Mouse (Mus musculus) heart, adult 18-20 months (tissue): ENCODE measurements around the gene Defb36. TPM values are rescaled to one million over a fixed set of nuclear protein-coding genes. Genes with fewer than 3 reads are reported as not detected.

Experiments
- DNase-seq, 2 experiments: peaks; one replicate each; pipeline ENCODE4 v3.0.0; 2021 to 2022; ENCODE audit warnings: mixed read lengths in 1 of 2
- long read RNA-seq, 2 experiments: library from polyadenylated mRNA; stranded (forward); transcript quantifications; one replicate each; pipeline ENCODE4 v2.0.0; 2021
- total RNA-seq, 2 experiments: library from RNA; stranded (reverse); gene quantifications; 2 replicates each; pipeline ENCODE4 v1.2.3; 2021

Gene Defb36
- not detected for total RNA-seq
- long read RNA-seq, experiment 1: 0 reads
- long read RNA-seq, experiment 2: 0 reads

- DNase-seq: peak in 1 of 2 experiments; percentile 60
Observed at GRCm38 (mm10) chr2:152604057-152604456, at the start of gene Defb36. Gene Defb36 (plus strand): TSS chr2:152604327.

GRCm38 (mm10) chr2:152556655-152557054, 47.5 kb upstream of the Defb36 start:
- DNase-seq: no peak

GRCm38 (mm10) chr2:152569038-152569437, 35.1 kb upstream of the Defb36 start, which contains the start of gene Gm17416:
Gene Gm17416 (plus strand): TSS chr2:152569338.
- DNase-seq: no peak

GRCm38 (mm10) chr2:152569881-152570280, 34.2 kb upstream of the Defb36 start:
- no peak for DNase-seq

- no peak for DNase-seq
Observed at GRCm38 (mm10) chr2:152570313-152570712, 33.8 kb upstream of the Defb36 start.

- no peak for DNase-seq
Observed at GRCm38 (mm10) chr2:152572114-152572794, 31.9 kb upstream of the Defb36 start, which contains the start of gene Defb21. Gene Defb21 (plus strand): TSS chr2:152572744.

GRCm38 (mm10) chr2:152573484-152573883, 30.6 kb upstream of the Defb36 start:
- peak; percentile 4 to 21 for DNase-seq

GRCm38 (mm10) chr2:152580107-152580506, 24.0 kb upstream of the Defb36 start, which contains the start of gene Defb19:
Gene Defb19 (minus strand): TSS chr2:152580312.
- DNase-seq: no peak

- no peak for DNase-seq
Observed at GRCm38 (mm10) chr2:152580612-152581011, 23.5 kb upstream of the Defb36 start.

- peak in 1 of 2 experiments; percentile 22 for DNase-seq
Observed at GRCm38 (mm10) chr2:152586926-152587560, 17.1 kb upstream of the Defb36 start.

- DNase-seq: no peak
Observed at GRCm38 (mm10) chr2:152588450-152588849, 15.7 kb upstream of the Defb36 start.

GRCm38 (mm10) chr2:152589021-152589420, 15.1 kb upstream of the Defb36 start:
- no peak for DNase-seq

GRCm38 (mm10) chr2:152599299-152599698, 4.8 kb upstream of the Defb36 start, which contains the start of gene Defb45:
Gene Defb45 (minus strand): TSS chr2:152599399.
- DNase-seq: no peak

GRCm38 (mm10) chr2:152600076-152600475, 4.1 kb upstream of the Defb36 start:
- no peak for DNase-seq

GRCm38 (mm10) chr2:152601275-152601960, 2.7 kb upstream of the Defb36 start:
- DNase-seq: no peak

GRCm38 (mm10) chr2:152607746-152608145, 3.6 kb downstream of the Defb36 start:
- DNase-seq: no peak

GRCm38 (mm10) chr2:152608719-152609118, 4.6 kb downstream of the Defb36 start:
- DNase-seq: no peak

- DNase-seq: no peak
Observed at GRCm38 (mm10) chr2:152612193-152612592, 8.1 kb downstream of the Defb36 start.

GRCm38 (mm10) chr2:152615563-152615962, 11.4 kb downstream of the Defb36 start:
- DNase-seq: peak; percentile 76 to 79

- DNase-seq: no peak
Observed at GRCm38 (mm10) chr2:152616470-152616869, 12.3 kb downstream of the Defb36 start.

GRCm38 (mm10) chr2:152617374-152617773, 13.2 kb downstream of the Defb36 start:
- peak in 1 of 2 experiments; percentile 26 for DNase-seq

- DNase-seq: peak; percentile 56 to 67
Observed at GRCm38 (mm10) chr2:152620367-152621134, 16.4 kb downstream of the Defb36 start.
